Mouse (Mus musculus): ENCODE data around the gene Tmpo. TPM values are rescaled to one million over a fixed set of nuclear protein-coding genes. Genes with fewer than 3 reads are reported as not detected.
"Not testable (repeated sequence)": the region's sequence is repeated elsewhere in the genome, so short reads cannot be mapped to it uniquely, and the experiment has no call there.

Tmpo gene
- polyA plus RNA-seq, 1 experiment from 2014 or later, result 456 TPM

DNA sequence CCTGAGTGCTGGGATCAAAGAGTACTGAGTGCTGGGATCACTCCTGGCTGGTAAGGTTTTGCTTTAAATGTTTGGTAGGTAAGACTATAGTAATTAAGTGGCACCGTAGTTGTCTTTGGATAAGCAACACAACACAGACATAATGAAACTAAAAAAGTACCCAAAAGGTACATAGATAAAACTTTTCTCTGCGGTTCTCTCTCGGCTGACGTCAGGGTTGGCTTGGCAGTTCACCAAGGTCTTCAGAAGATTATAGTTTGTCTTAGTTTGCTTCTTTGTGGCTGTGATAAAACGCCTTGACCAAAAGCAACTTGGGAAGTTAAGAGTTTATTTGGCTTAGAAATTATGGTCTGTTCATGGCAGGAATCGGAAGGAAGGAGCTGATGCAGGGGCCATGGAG, 8.4 kb upstream of the Tmpo start:
- Histone ChIP-seq H3K9ac (ENCODE audit: low read length) (no peak overlapping the region), H3K4me1 (replicated peaks; ENCODE audit: control insufficient read depth, insufficient read depth, low read length) (no peaks in the 10 kb centered on the region), H3K9me3 (ENCODE audit: control insufficient read depth, low read length) (no peaks in the 10 kb centered on the region), H3K27me3 (ENCODE audit: control insufficient read depth, insufficient read depth, low read length) (no peaks in the 10 kb centered on the region), H3K36me3 (ENCODE audit: control insufficient read depth, insufficient read depth, low read length) (no peaks in the 10 kb centered on the region), H3K27ac (ENCODE audit: low read depth, low read length) (no peak overlapping the region), H3K4me3 (ENCODE audit: low read depth, low read length) (no peak overlapping the region), H3K4me2 (ENCODE audit: low read depth, low read length, severe bottlenecking) (no peak overlapping the region)
- WGBS, result 95% methylated on average over 6 of the region's 6 CpGs
- no peak for ATAC-seq (replicated peaks; ENCODE audit: low FRiP score)
- no peak for DNase-seq (ENCODE audit: low spot score)

DNA sequence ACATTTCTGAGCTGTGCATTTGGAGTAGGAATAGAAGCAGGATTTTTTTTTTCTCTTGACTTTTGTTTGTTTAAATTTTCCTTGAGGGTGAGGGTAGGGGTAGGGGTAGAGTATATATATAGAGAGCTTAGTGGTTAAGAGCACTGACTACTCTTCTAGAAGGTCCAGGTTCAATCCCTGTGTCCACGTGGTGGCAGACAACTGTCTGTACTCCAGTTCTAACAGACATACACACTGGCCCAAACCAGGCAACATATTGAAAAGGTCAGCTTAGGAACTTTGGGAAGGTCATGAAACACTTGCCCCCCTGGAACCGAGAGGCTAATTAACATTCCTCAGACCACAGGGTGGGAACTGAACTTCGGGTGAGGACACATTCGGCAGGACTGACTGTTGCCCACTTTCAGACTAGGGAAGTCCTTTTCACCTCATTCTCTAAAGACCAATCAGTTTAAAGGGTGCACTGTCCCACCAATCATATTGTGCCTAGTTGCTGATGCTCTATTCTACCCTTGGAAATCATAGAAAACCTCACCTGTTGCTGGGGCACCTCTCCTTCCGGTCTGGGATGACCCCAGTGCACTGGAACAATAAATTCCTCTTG, 7.7 kb upstream of the Tmpo start:
- H3K27me3 ChIP-seq (ENCODE audit: control insufficient read depth, insufficient read depth, low read length), result no peaks in the 10 kb centered on the region
- H3K9me3 ChIP-seq (ENCODE audit: control insufficient read depth, low read length), result no peaks in the 10 kb centered on the region
- H3K4me1 ChIP-seq (replicated peaks; ENCODE audit: control insufficient read depth, insufficient read depth, low read length), result no peaks in the 10 kb centered on the region
- DNase-seq (ENCODE audit: low spot score) (no peak), ATAC-seq (replicated peaks; ENCODE audit: low FRiP score) (no peak)
- no peak overlapping the region for H3K4me2 ChIP-seq (ENCODE audit: low read depth, low read length, severe bottlenecking)
- H3K36me3 ChIP-seq (ENCODE audit: control insufficient read depth, insufficient read depth, low read length), result no peaks in the 10 kb centered on the region
- H3K4me3 ChIP-seq (ENCODE audit: low read depth, low read length), result no peak overlapping the region
- H3K9ac ChIP-seq (ENCODE audit: low read length), result peak overlapping the region; percentile 73; the same call in 1 of the 2 replicates
- no peak overlapping the region for H3K27ac ChIP-seq (ENCODE audit: low read depth, low read length)
- WGBS, result 81% methylated on average over 5 of the region's 5 CpGs

DNA sequence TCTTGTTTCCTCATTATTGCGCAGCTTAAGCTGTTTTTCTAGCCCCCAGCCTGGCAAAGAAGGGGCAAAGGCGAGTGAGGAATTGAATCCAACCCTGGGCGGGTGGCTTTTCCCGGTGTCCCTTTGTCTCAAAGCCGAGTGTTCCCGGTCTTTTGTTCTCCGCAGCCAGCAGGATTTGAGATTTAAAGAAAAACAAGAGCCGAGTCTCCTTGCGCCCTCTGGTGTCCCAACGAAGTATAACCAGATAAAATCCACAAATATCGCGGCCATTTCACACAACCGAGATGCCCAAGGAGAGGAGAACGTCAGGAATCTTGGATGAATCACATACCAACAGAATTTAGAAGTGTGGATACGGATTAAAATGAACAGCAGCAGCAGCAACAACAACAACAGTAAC, 6.8 kb upstream of the Tmpo start:
- H3K27ac ChIP-seq (ENCODE audit: low read depth, low read length), result peak overlapping the region; percentile 86
- H3K27me3 ChIP-seq (ENCODE audit: control insufficient read depth, insufficient read depth, low read length), result no peaks in the 10 kb centered on the region
- H3K4me3 ChIP-seq (ENCODE audit: low read depth, low read length), result peak overlapping the region; percentile 15
- under 1% methylated on average over 15 of the region's 15 CpGs for WGBS
- DNase-seq (ENCODE audit: low spot score) (peak; percentile 92), ATAC-seq (replicated peaks; ENCODE audit: low FRiP score) (peak; percentile 80)
- peak overlapping the region; percentile 49 for H3K4me2 ChIP-seq (ENCODE audit: low read depth, low read length, severe bottlenecking)
- H3K9ac ChIP-seq (ENCODE audit: low read length), result peak overlapping the region; percentile 73
- no peaks in the 10 kb centered on the region for H3K36me3 ChIP-seq (ENCODE audit: control insufficient read depth, insufficient read depth, low read length)
- H3K4me1 ChIP-seq (replicated peaks; ENCODE audit: control insufficient read depth, insufficient read depth, low read length), result peaks cover 4% of the 10 kb centered on the region; the same call in 1 of the 2 replicates
- no peaks in the 10 kb centered on the region for H3K9me3 ChIP-seq (ENCODE audit: control insufficient read depth, low read length)

DNA sequence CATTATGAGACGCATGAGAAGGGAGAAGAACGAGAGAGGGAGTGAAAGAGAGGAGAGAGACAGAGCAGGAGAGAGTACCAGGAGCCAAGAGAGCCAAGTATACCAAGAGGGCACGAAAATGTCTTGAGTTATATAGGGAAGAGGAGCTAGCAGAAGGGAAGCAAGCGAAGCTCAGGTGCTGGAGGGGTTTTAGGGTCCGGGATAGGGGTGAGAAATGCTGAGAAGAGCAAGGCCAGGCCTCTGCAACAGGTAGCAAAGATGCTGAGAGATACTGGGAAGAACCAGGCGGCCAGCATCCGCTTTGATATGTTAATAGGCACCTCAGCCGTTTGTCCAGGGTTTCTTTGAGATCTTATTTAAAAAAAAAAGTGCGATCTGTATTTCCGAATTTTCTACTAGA, 6.2 kb upstream of the Tmpo start:
- Histone ChIP-seq H3K27ac (ENCODE audit: low read depth, low read length) (peak overlapping the region; percentile 86), H3K36me3 (ENCODE audit: control insufficient read depth, insufficient read depth, low read length) (no peaks in the 10 kb centered on the region), H3K4me1 (replicated peaks; ENCODE audit: control insufficient read depth, insufficient read depth, low read length) (peaks cover 4% of the 10 kb centered on the region; the same call in 1 of the 2 replicates), H3K9ac (ENCODE audit: low read length) (peak overlapping the region; percentile 73), H3K27me3 (ENCODE audit: control insufficient read depth, insufficient read depth, low read length) (no peaks in the 10 kb centered on the region), H3K4me3 (ENCODE audit: low read depth, low read length) (peak overlapping the region; percentile 15), H3K4me2 (ENCODE audit: low read depth, low read length, severe bottlenecking) (peak overlapping the region; percentile 49), H3K9me3 (ENCODE audit: control insufficient read depth, low read length) (no peaks in the 10 kb centered on the region)
- DNase-seq (ENCODE audit: low spot score) (peak; percentile 65), ATAC-seq (replicated peaks; ENCODE audit: low FRiP score) (peak; percentile 37)
- 12% methylated on average over 10 of the region's 10 CpGs for WGBS

DNA sequence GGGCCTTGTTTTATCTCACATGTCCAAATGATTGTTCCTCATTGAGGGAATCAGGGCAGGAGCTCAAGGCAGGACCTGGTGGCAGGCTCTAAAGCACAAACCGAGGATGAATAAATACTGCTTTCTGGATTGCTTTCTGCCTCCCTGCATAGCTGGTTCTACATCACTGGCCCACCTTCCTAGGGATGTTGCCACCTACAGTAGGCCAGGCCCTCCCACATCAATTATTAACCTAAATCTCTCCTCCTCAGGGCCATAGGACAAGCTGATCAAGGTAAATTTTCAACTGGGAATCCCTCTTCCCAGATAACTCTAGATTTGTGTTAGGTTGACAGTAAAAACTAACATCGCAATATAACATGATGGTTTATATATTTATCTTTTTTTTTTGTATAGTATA, 4.6 kb upstream of the Tmpo start:
- H3K4me2 ChIP-seq (ENCODE audit: low read depth, low read length, severe bottlenecking), result no peak overlapping the region
- no peaks in the 10 kb centered on the region for H3K9me3 ChIP-seq (ENCODE audit: control insufficient read depth, low read length)
- no peak for DNase-seq (ENCODE audit: low spot score)
- no peak overlapping the region for H3K4me3 ChIP-seq (ENCODE audit: low read depth, low read length)
- H3K27me3 ChIP-seq (ENCODE audit: control insufficient read depth, insufficient read depth, low read length), result no peaks in the 10 kb centered on the region
- H3K9ac ChIP-seq (ENCODE audit: low read length), result no peak overlapping the region
- no peaks in the 10 kb centered on the region for H3K36me3 ChIP-seq (ENCODE audit: control insufficient read depth, insufficient read depth, low read length)
- peaks cover 4% of the 10 kb centered on the region; the same call in 1 of the 2 replicates for H3K4me1 ChIP-seq (replicated peaks; ENCODE audit: control insufficient read depth, insufficient read depth, low read length)
- no peak overlapping the region for H3K27ac ChIP-seq (ENCODE audit: low read depth, low read length)
- no peak for ATAC-seq (replicated peaks; ENCODE audit: low FRiP score)
- 89% methylated on average over 2 of the region's 2 CpGs for WGBS

DNA sequence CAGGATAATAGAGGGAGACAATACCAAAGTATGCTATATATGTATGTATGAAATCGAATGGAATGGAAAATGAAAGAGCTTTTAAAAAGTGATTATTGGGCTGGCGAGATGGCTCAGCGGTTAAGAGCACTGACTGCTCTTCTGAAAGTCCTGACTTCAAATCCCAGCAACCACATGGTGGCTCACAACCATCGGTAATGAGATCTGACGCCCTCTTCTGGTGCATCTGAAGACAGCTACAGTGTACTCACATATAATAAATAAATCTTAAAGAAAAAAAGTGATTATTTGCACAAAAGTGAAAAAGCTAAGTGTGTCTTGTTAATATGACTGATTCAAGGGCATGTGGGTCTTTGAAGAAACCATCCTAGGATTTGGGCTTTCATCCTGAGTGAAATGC, 3.8 kb upstream of the Tmpo start:
- not testable (repeated sequence) for ATAC-seq (replicated peaks; ENCODE audit: low FRiP score); H3K9me3 ChIP-seq (ENCODE audit: control insufficient read depth, low read length); H3K36me3 ChIP-seq (ENCODE audit: control insufficient read depth, insufficient read depth, low read length); H3K9ac ChIP-seq (ENCODE audit: low read length); DNase-seq (ENCODE audit: low spot score); H3K4me1 ChIP-seq (replicated peaks; ENCODE audit: control insufficient read depth, insufficient read depth, low read length); H3K27ac ChIP-seq (ENCODE audit: low read depth, low read length); H3K4me3 ChIP-seq (ENCODE audit: low read depth, low read length); H3K27me3 ChIP-seq (ENCODE audit: control insufficient read depth, insufficient read depth, low read length); H3K4me2 ChIP-seq (ENCODE audit: low read depth, low read length, severe bottlenecking)
- 63% methylated on average over 5 of the region's 5 CpGs for WGBS

DNA sequence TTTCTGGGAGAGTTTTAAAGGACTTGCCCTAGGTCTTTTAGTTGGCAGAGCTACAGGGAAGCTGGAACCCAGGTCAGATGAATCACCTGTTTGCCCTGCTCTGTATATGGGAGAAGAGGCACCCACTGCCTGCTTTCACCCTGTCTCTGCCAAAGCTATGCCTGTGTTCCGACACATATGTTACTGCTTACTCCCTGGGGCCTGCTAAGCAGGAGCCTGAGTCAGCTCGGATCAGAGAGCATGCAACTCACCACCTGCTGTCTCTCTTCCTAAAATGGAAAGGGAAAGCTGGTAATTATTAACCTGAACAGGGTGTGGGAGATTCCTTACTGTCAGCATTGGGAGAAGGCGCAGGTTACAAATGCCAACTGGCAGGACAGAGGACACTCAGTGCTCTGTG, 2.2 kb upstream of the Tmpo start:
- ATAC-seq (replicated peaks; ENCODE audit: low FRiP score), result no peak
- no peak for DNase-seq (ENCODE audit: low spot score)
- H3K9me3 ChIP-seq (ENCODE audit: control insufficient read depth, low read length), result no peaks in the 10 kb centered on the region
- no peaks in the 10 kb centered on the region for H3K36me3 ChIP-seq (ENCODE audit: control insufficient read depth, insufficient read depth, low read length)
- H3K27me3 ChIP-seq (ENCODE audit: control insufficient read depth, insufficient read depth, low read length), result no peaks in the 10 kb centered on the region
- H3K4me3 ChIP-seq (ENCODE audit: low read depth, low read length), result no peak overlapping the region
- peak overlapping the region; percentile 99; the same call in 1 of the 2 replicates for H3K27ac ChIP-seq (ENCODE audit: low read depth, low read length)
- peaks cover 10% of the 10 kb centered on the region for H3K4me1 ChIP-seq (replicated peaks; ENCODE audit: control insufficient read depth, insufficient read depth, low read length)
- H3K4me2 ChIP-seq (ENCODE audit: low read depth, low read length, severe bottlenecking), result peak overlapping the region; percentile 44; the same call in 1 of the 2 replicates
- peak overlapping the region; percentile 72 for H3K9ac ChIP-seq (ENCODE audit: low read length)
- 52% methylated on average over 3 of the region's 3 CpGs for WGBS

DNA sequence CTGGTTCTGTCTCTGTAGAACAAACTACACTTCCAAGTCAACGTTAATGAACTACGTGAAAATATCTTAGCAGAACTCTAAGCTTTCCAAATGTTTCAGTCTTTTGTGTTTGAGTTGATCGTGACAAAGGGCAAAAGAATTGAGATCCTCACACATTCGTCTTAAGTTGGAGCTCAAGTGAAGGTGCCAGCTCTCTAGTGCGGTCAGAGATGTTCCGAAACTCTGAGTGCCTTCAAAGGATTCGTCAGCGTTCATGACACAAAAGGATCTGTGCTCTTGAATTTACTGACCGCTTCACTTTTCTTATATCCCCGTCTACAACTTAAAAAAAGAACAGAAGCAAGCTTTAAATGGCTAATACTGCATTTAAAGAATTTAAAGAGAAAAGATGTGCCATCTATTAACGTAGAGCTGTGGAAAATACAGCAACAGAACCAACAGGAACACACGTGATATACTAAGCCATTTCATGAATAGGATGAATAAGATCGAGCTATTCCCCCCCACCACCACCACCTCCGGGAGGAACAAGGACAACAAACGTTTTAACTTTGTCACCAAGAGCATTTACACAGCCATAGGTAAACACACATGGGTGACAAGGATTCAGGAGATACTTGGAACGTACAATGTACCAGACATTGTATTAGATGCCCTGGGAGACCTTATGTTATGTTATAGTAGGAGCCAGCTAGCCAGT, 1.3 kb upstream of the Tmpo start:
- ATAC-seq (replicated peaks; ENCODE audit: low FRiP score), result peak; percentile 31; the same call in 1 of the 2 replicates

More for the DNA sequence above, 1.3 kb upstream of the Tmpo start:
- no peaks in the 10 kb centered on the region for H3K36me3 ChIP-seq (ENCODE audit: control insufficient read depth, insufficient read depth, low read length)
- H3K27me3 ChIP-seq (ENCODE audit: control insufficient read depth, insufficient read depth, low read length), result no peaks in the 10 kb centered on the region
- peak overlapping the region; percentile 99 for H3K27ac ChIP-seq (ENCODE audit: low read depth, low read length)
- H3K4me2 ChIP-seq (ENCODE audit: low read depth, low read length, severe bottlenecking), result peak overlapping the region; percentile 44
- H3K9me3 ChIP-seq (ENCODE audit: control insufficient read depth, low read length), result no peaks in the 10 kb centered on the region
- DNase-seq (ENCODE audit: low spot score), result peak; percentile 65
- H3K4me3 ChIP-seq (ENCODE audit: low read depth, low read length), result peak overlapping the region; percentile 46
- H3K4me1 ChIP-seq (replicated peaks; ENCODE audit: control insufficient read depth, insufficient read depth, low read length), result peaks cover 10% of the 10 kb centered on the region
- peak overlapping the region; percentile 72 for H3K9ac ChIP-seq (ENCODE audit: low read length)
- 1% methylated on average over 16 of the region's 16 CpGs for WGBS

Measured in forebrain, embryonic 11.5 days (tissue).